Mouse (Mus musculus) ovary, adult 10 weeks (tissue): ENCODE results near the gene Olfr266. TPM values are rescaled to one million over a fixed set of nuclear protein-coding genes. Genes with fewer than 3 reads are reported as not detected.

Source experiments
- polyA plus RNA-seq: library from polyadenylated mRNA; stranded (reverse); fragments of 350-450 nt; fragmentation: Illumina TruSeq; extraction: RNeasy Lipid Tissue Mini Kit (QIAGEN cat#74804); gene quantifications from one replicate; pipeline ENCODE4 v1.2.3, GENCODE M21; 2014

The Olfr266 gene
- 0.34 TPM for polyA plus RNA-seq

DNA sequence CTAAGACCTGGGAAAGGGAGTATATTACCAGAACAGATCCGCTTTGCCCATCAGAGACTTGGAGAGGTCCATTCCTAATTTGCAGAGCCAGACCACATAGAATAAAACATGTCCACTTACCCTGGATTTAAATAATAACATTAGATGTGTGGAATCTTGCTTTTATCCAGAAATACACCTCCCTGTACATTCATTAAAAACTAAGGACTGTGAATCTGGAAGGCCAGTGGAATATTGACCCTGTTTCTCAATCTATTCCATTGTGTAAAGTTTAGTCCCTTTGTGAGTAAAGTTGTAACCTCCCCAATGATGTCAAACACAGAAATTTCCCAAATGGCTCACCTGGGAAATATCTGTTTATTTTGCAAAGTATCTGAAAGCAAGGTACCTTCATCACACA lies at the start of gene Olfr266:
Olfr266 (minus strand) TSS at position 101 of the 400 bp plus-strand sequence.

DNA sequence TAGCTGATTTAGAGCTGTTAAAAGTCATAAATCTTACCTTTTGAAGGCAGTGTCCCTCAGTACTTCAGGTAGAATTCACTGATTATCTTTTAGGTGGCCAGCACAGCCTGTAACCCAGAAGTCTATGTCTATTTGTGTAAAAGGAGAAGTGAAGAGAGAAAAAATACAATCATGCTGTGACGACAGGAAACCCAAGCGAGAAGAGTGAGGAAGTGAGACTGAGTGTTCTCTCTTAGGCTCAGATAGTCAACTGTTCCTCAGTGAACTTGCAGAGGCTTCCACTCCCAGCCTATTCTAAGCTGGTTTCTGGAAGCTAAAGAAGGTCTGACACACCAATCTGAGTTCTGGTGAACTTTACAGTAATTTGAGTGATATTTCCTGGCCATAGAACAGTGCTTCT lies 36.2 kb downstream of the Olfr266 start, which contains the start of gene Cd53:
Cd53 (minus strand) TSS at position 220 of the 400 bp plus-strand sequence.

Other genes starting within 250 kb of the Olfr266 start
- gene Lrif1, start 141.3 kb downstream of the Olfr266 start, polyA plus RNA-seq: 100.0 TPM
- 86.1 TPM for gene Cd53, start 36.1 kb downstream of the Olfr266 start, polyA plus RNA-seq
- not detected for gene Kcna3, start 209.9 kb upstream of the Olfr266 start, polyA plus RNA-seq